Mouse (Mus musculus) small intestine, adult 2 months (tissue): Measurements from ENCODE around the gene Tcaim.

Experiments used
- CTCF ChIP-seq: fragments of 200-500 bp; IDR thresholded peaks from 2 replicates; pipeline ENCODE4 v1.5.1; 2012; ENCODE audit warnings: low read depth, mild to moderate bottlenecking, control low read depth, inconsistent platforms, low read length, moderate library complexity, mixed read lengths; ENCODE audit not compliant: insufficient replicate concordance, insufficient read length; ENCODE audit errors: extremely low read depth
- POLR2A ChIP-seq: fragments of 200-500 bp; IDR thresholded peaks from 2 replicates; pipeline ENCODE4 v1.6.1; 2012; ENCODE audit warnings: low read depth, mild to moderate bottlenecking, control low read depth, inconsistent platforms, low read length, moderate library complexity

GRCm38 (mm10) chr9:122807186-122807585 is 1.8 kb downstream of the Tcaim start:
- TF ChIP-seq POLR2A, result no peak
- no peak for TF ChIP-seq CTCF
